Mouse (Mus musculus) retina, postnatal 1 day (tissue): ENCODE results near the gene Fgfr2.

Experiments
- DNase-seq: peaks from one replicate; pipeline ENCODE4 v3.0.0-alpha.2; 2012

Gene Fgfr2

GRCm38 (mm10) chr7:133039556-133040255 lies 83.4 kb downstream of the Fgfr2 start:
- DNase-seq = no peak

- DNase-seq = no peak
Observed at GRCm38 (mm10) chr7:133037618-133038017, 85.5 kb downstream of the Fgfr2 start.

GRCm38 (mm10) chr7:133037217-133037616 lies 85.9 kb downstream of the Fgfr2 start:
- no peak for DNase-seq

GRCm38 (mm10) chr7:133035901-133036300 lies 87.2 kb downstream of the Fgfr2 start:
- DNase-seq = no peak

GRCm38 (mm10) chr7:133032589-133033203 lies 90.5 kb downstream of the Fgfr2 start:
- DNase-seq = peak; percentile 87

GRCm38 (mm10) chr7:133029496-133030047 lies 93.6 kb downstream of the Fgfr2 start:
- DNase-seq = no peak

- DNase-seq = no peak
Observed at GRCm38 (mm10) chr7:133029004-133029403, 94.1 kb downstream of the Fgfr2 start.

GRCm38 (mm10) chr7:133027930-133028329 lies 95.2 kb downstream of the Fgfr2 start:
- no peak for DNase-seq

GRCm38 (mm10) chr7:133024694-133025093 lies 98.5 kb downstream of the Fgfr2 start:
- DNase-seq = no peak

GRCm38 (mm10) chr7:133019481-133020020 lies 103.6 kb downstream of the Fgfr2 start:
- DNase-seq = no peak

- no peak for DNase-seq
Observed at GRCm38 (mm10) chr7:133018961-133019360, 104.2 kb downstream of the Fgfr2 start.

GRCm38 (mm10) chr7:133015416-133016070 lies 107.6 kb downstream of the Fgfr2 start:
- DNase-seq = peak; percentile 90

- no peak for DNase-seq
Observed at GRCm38 (mm10) chr7:133014631-133015030, 108.5 kb downstream of the Fgfr2 start.

- no peak for DNase-seq
Observed at GRCm38 (mm10) chr7:133013923-133014322, 109.2 kb downstream of the Fgfr2 start.

- peak; percentile 55 for DNase-seq
Observed at GRCm38 (mm10) chr7:133012637-133013366, 110.3 kb downstream of the Fgfr2 start.

- peak; percentile 90 for DNase-seq
Observed at GRCm38 (mm10) chr7:133011611-133012010, 111.5 kb downstream of the Fgfr2 start.

- peak; percentile 66 for DNase-seq
Observed at GRCm38 (mm10) chr7:133011191-133011590, 112.0 kb downstream of the Fgfr2 start.

GRCm38 (mm10) chr7:133010477-133010876 lies 112.7 kb downstream of the Fgfr2 start:
- DNase-seq = no peak

- DNase-seq = no peak
Observed at GRCm38 (mm10) chr7:133009676-133010075, 113.5 kb downstream of the Fgfr2 start.

GRCm38 (mm10) chr7:133008663-133009062 lies 114.5 kb downstream of the Fgfr2 start:
- no peak for DNase-seq

GRCm38 (mm10) chr7:133007343-133007742 lies 115.8 kb downstream of the Fgfr2 start:
- DNase-seq = no peak

GRCm38 (mm10) chr7:133005772-133006171 lies 117.4 kb downstream of the Fgfr2 start:
- DNase-seq = no peak

- peak; percentile 86 for DNase-seq
Observed at GRCm38 (mm10) chr7:133003421-133003820, 119.7 kb downstream of the Fgfr2 start.
